Mouse (Mus musculus): ENCODE measurements around the gene Dpp6. TPM values are rescaled to one million over a fixed set of nuclear protein-coding genes. Genes with fewer than 3 reads are reported as not detected.

Gene Dpp6
- polyA plus RNA-seq, 1 experiment from 2014 or later, result 2.4 TPM

- H3K36me3 ChIP-seq (ENCODE audit: control insufficient read depth, insufficient read depth, low read length), result no peaks in the 10 kb centered on the region
- WGBS, result 55% methylated on average over 4 of the region's 4 CpGs
These were observed 599.6 kb downstream of the Dpp6 start for GRCm38 (mm10) chr5:27416571-27416970.

GRCm38 (mm10) chr5:27417398-27417797, 600.4 kb downstream of the Dpp6 start:
- ATAC-seq (ENCODE audit: insufficient read depth, low FRiP score), result no peak
- no peaks in the 10 kb centered on the region for H3K9me3 ChIP-seq (replicated peaks; ENCODE audit: control insufficient read depth, low read length)
- H3K27me3 ChIP-seq (ENCODE audit: control insufficient read depth, insufficient read depth, low read length), result no peaks in the 10 kb centered on the region
- no peak overlapping the region for H3K9ac ChIP-seq (ENCODE audit: low read length)
- no peaks in the 10 kb centered on the region for H3K36me3 ChIP-seq (ENCODE audit: control insufficient read depth, insufficient read depth, low read length)
- H3K27ac ChIP-seq (ENCODE audit: low read length), result no peak overlapping the region
- H3K4me3 ChIP-seq (replicated peaks; ENCODE audit: low read length), result no peak overlapping the region
- no peak overlapping the region for H3K4me2 ChIP-seq (ENCODE audit: low read depth, low read length)
- WGBS, result 59% methylated on average over 7 of the region's 7 CpGs
- H3K4me1 ChIP-seq (ENCODE audit: control insufficient read depth, insufficient read depth, low read length), result no peaks in the 10 kb centered on the region

More at GRCm38 (mm10) chr5:27416571-27416970, 599.6 kb downstream of the Dpp6 start:
- Histone ChIP-seq H3K4me3 (replicated peaks; ENCODE audit: low read length) (no peak overlapping the region), H3K27me3 (ENCODE audit: control insufficient read depth, insufficient read depth, low read length) (no peaks in the 10 kb centered on the region), H3K9ac (ENCODE audit: low read length) (no peak overlapping the region), H3K27ac (ENCODE audit: low read length) (no peak overlapping the region), H3K9me3 (replicated peaks; ENCODE audit: control insufficient read depth, low read length) (no peaks in the 10 kb centered on the region), H3K4me2 (ENCODE audit: low read depth, low read length) (no peak overlapping the region), H3K4me1 (ENCODE audit: control insufficient read depth, insufficient read depth, low read length) (no peaks in the 10 kb centered on the region)
- no peak for ATAC-seq (ENCODE audit: insufficient read depth, low FRiP score)

GRCm38 (mm10) chr5:27418856-27419255, 601.9 kb downstream of the Dpp6 start:
- no peaks in the 10 kb centered on the region for H3K27me3 ChIP-seq (ENCODE audit: control insufficient read depth, insufficient read depth, low read length)
- no peak overlapping the region for H3K9ac ChIP-seq (ENCODE audit: low read length)
- no peak overlapping the region for H3K27ac ChIP-seq (ENCODE audit: low read length)
- H3K4me2 ChIP-seq (ENCODE audit: low read depth, low read length), result no peak overlapping the region
- ATAC-seq (ENCODE audit: insufficient read depth, low FRiP score), result no peak
- H3K4me3 ChIP-seq (replicated peaks; ENCODE audit: low read length), result no peak overlapping the region
- no peaks in the 10 kb centered on the region for H3K4me1 ChIP-seq (ENCODE audit: control insufficient read depth, insufficient read depth, low read length)
- H3K9me3 ChIP-seq (replicated peaks; ENCODE audit: control insufficient read depth, low read length), result no peaks in the 10 kb centered on the region
- no peaks in the 10 kb centered on the region for H3K36me3 ChIP-seq (ENCODE audit: control insufficient read depth, insufficient read depth, low read length)
- 74% methylated on average over 1 of the region's 1 CpGs for WGBS

GRCm38 (mm10) chr5:27421090-27421635, 604.2 kb downstream of the Dpp6 start:
- Histone ChIP-seq H3K4me1 (ENCODE audit: control insufficient read depth, insufficient read depth, low read length) (no peaks in the 10 kb centered on the region), H3K9me3 (replicated peaks; ENCODE audit: control insufficient read depth, low read length) (no peaks in the 10 kb centered on the region), H3K9ac (ENCODE audit: low read length) (no peak overlapping the region), H3K4me3 (replicated peaks; ENCODE audit: low read length) (no peak overlapping the region), H3K27ac (ENCODE audit: low read length) (no peak overlapping the region), H3K27me3 (ENCODE audit: control insufficient read depth, insufficient read depth, low read length) (no peaks in the 10 kb centered on the region), H3K36me3 (ENCODE audit: control insufficient read depth, insufficient read depth, low read length) (no peaks in the 10 kb centered on the region), H3K4me2 (ENCODE audit: low read depth, low read length) (no peak overlapping the region)
- WGBS, result 63% methylated on average over 4 of the region's 4 CpGs
- no peak for ATAC-seq (ENCODE audit: insufficient read depth, low FRiP score)

- no peaks in the 10 kb centered on the region for H3K27me3 ChIP-seq (ENCODE audit: control insufficient read depth, insufficient read depth, low read length)
- H3K9me3 ChIP-seq (replicated peaks; ENCODE audit: control insufficient read depth, low read length), result no peaks in the 10 kb centered on the region
- no peak overlapping the region for H3K4me2 ChIP-seq (ENCODE audit: low read depth, low read length)
- no peak overlapping the region for H3K4me3 ChIP-seq (replicated peaks; ENCODE audit: low read length)
- 63% methylated on average over 3 of the region's 3 CpGs for WGBS
- no peaks in the 10 kb centered on the region for H3K36me3 ChIP-seq (ENCODE audit: control insufficient read depth, insufficient read depth, low read length)
- no peak overlapping the region for H3K9ac ChIP-seq (ENCODE audit: low read length)
- no peak for ATAC-seq (ENCODE audit: insufficient read depth, low FRiP score)
- H3K4me1 ChIP-seq (ENCODE audit: control insufficient read depth, insufficient read depth, low read length), result no peaks in the 10 kb centered on the region
- H3K27ac ChIP-seq (ENCODE audit: low read length), result no peak overlapping the region
These were observed 606.8 kb downstream of the Dpp6 start for GRCm38 (mm10) chr5:27423766-27424165.

- no peaks in the 10 kb centered on the region for H3K27me3 ChIP-seq (ENCODE audit: control insufficient read depth, insufficient read depth, low read length)
- H3K4me2 ChIP-seq (ENCODE audit: low read depth, low read length), result no peak overlapping the region
- ATAC-seq (ENCODE audit: insufficient read depth, low FRiP score), result no peak
- no peaks in the 10 kb centered on the region for H3K36me3 ChIP-seq (ENCODE audit: control insufficient read depth, insufficient read depth, low read length)
- whole genome bisulfite sequencing, result 62% methylated on average over 3 of the region's 3 CpGs
- no peaks in the 10 kb centered on the region for H3K9me3 ChIP-seq (replicated peaks; ENCODE audit: control insufficient read depth, low read length)
- H3K4me3 ChIP-seq (replicated peaks; ENCODE audit: low read length), result no peak overlapping the region
- no peaks in the 10 kb centered on the region for H3K4me1 ChIP-seq (ENCODE audit: control insufficient read depth, insufficient read depth, low read length)
- H3K27ac ChIP-seq (ENCODE audit: low read length), result no peak overlapping the region
- no peak overlapping the region for H3K9ac ChIP-seq (ENCODE audit: low read length)
These were observed 607.6 kb downstream of the Dpp6 start for GRCm38 (mm10) chr5:27424484-27425080.

GRCm38 (mm10) chr5:27426200-27426599, 609.2 kb downstream of the Dpp6 start:
- H3K9me3 ChIP-seq (replicated peaks; ENCODE audit: control insufficient read depth, low read length), result no peaks in the 10 kb centered on the region
- 63% methylated on average over 1 of the region's 1 CpGs for WGBS
- no peaks in the 10 kb centered on the region for H3K27me3 ChIP-seq (ENCODE audit: control insufficient read depth, insufficient read depth, low read length)
- no peak overlapping the region for H3K27ac ChIP-seq (ENCODE audit: low read length)
- no peak overlapping the region for H3K4me2 ChIP-seq (ENCODE audit: low read depth, low read length)
- H3K36me3 ChIP-seq (ENCODE audit: control insufficient read depth, insufficient read depth, low read length), result no peaks in the 10 kb centered on the region
- ATAC-seq (ENCODE audit: insufficient read depth, low FRiP score), result no peak
- H3K4me3 ChIP-seq (replicated peaks; ENCODE audit: low read length), result no peak overlapping the region
- H3K4me1 ChIP-seq (ENCODE audit: control insufficient read depth, insufficient read depth, low read length), result no peaks in the 10 kb centered on the region
- H3K9ac ChIP-seq (ENCODE audit: low read length), result no peak overlapping the region

GRCm38 (mm10) chr5:27433584-27433983, 616.6 kb downstream of the Dpp6 start:
- Histone ChIP-seq H3K36me3 (ENCODE audit: control insufficient read depth, insufficient read depth, low read length) (no peaks in the 10 kb centered on the region), H3K4me1 (ENCODE audit: control insufficient read depth, insufficient read depth, low read length) (no peaks in the 10 kb centered on the region), H3K27ac (ENCODE audit: low read length) (no peak overlapping the region), H3K9ac (ENCODE audit: low read length) (no peak overlapping the region), H3K4me3 (replicated peaks; ENCODE audit: low read length) (no peak overlapping the region), H3K4me2 (ENCODE audit: low read depth, low read length) (no peak overlapping the region), H3K9me3 (replicated peaks; ENCODE audit: control insufficient read depth, low read length) (no peaks in the 10 kb centered on the region), H3K27me3 (ENCODE audit: control insufficient read depth, insufficient read depth, low read length) (no peaks in the 10 kb centered on the region)
- no peak for ATAC-seq (ENCODE audit: insufficient read depth, low FRiP score)

GRCm38 (mm10) chr5:27453201-27453845, 636.3 kb downstream of the Dpp6 start:
- no peak for ATAC-seq (ENCODE audit: insufficient read depth, low FRiP score)
- H3K4me2 ChIP-seq (ENCODE audit: low read depth, low read length), result no peak overlapping the region
- H3K4me1 ChIP-seq (ENCODE audit: control insufficient read depth, insufficient read depth, low read length), result no peaks in the 10 kb centered on the region
- H3K36me3 ChIP-seq (ENCODE audit: control insufficient read depth, insufficient read depth, low read length), result no peaks in the 10 kb centered on the region
- H3K4me3 ChIP-seq (replicated peaks; ENCODE audit: low read length), result no peak overlapping the region
- H3K9ac ChIP-seq (ENCODE audit: low read length), result no peak overlapping the region
- H3K27ac ChIP-seq (ENCODE audit: low read length), result no peak overlapping the region
- no peaks in the 10 kb centered on the region for H3K27me3 ChIP-seq (ENCODE audit: control insufficient read depth, insufficient read depth, low read length)
- WGBS, result 31% methylated on average over 3 of the region's 3 CpGs
- H3K9me3 ChIP-seq (replicated peaks; ENCODE audit: control insufficient read depth, low read length), result no peaks in the 10 kb centered on the region
